Mouse (Mus musculus) neural tube, embryonic 14.5 days (tissue): ENCODE results near the gene Tead3. TPM values are rescaled to one million over a fixed set of nuclear protein-coding genes. Genes with fewer than 3 reads are reported as not detected.

ENCODE experiments used
- ATAC-seq: fragments of 200-750 bp; cut with Nextera tagmentation; 2 replicates; pipeline ENCODE4 v1.8.0; 2017; ENCODE audit warnings: low read depth, mild to moderate bottlenecking, moderate TSS enrichment, moderate library complexity
- H3K27ac ChIP-seq: fragments of 300-500 bp; sonication (generic); 2 replicates; pipeline ENCODE4 v1.5.1; 2014; ENCODE audit warnings: low read depth, mild to moderate bottlenecking, control low read depth, low read length, moderate library complexity, mixed read lengths
- H3K27me3 ChIP-seq: fragments of 300-500 bp; sonication (generic); 2 replicates; pipeline ENCODE4 v1.6.1; 2014; ENCODE audit warnings: low read length; ENCODE audit not compliant: control insufficient read depth, insufficient read depth
- H3K36me3 ChIP-seq: fragments of 300-500 bp; sonication (generic); 2 replicates; pipeline ENCODE4 v1.6.1; 2014; ENCODE audit warnings: low read length, mixed read lengths; ENCODE audit not compliant: control insufficient read depth, insufficient read depth
- H3K4me1 ChIP-seq: fragments of 300-500 bp; sonication (generic); 2 replicates; pipeline ENCODE4 v1.6.1; 2014; ENCODE audit warnings: low read length; ENCODE audit not compliant: control insufficient read depth, insufficient read depth
- H3K4me2 ChIP-seq: fragments of 300-500 bp; sonication (generic); 2 replicates; pipeline ENCODE4 v1.6.1; 2014; ENCODE audit warnings: mild to moderate bottlenecking, low read depth, low read length, control low read depth
- H3K4me3 ChIP-seq: fragments of 300-500 bp; sonication (generic); 2 replicates; pipeline ENCODE4 v1.5.1; 2014; ENCODE audit warnings: low read depth, low read length, control low read depth, mixed read lengths
- H3K9ac ChIP-seq: fragments of 300-500 bp; sonication (generic); replicated peaks from 2 replicates; pipeline ENCODE4 v1.6.1; 2014; ENCODE audit warnings: low read depth, mild to moderate bottlenecking, control low read depth, low read length, mixed read lengths
- H3K9me3 ChIP-seq: fragments of 300-500 bp; sonication (generic); 2 replicates; pipeline ENCODE4 v1.6.1; 2016; ENCODE audit warnings: low read length; ENCODE audit not compliant: control insufficient read depth
- WGBS: fragments of 180-500 bp; shearing (Covaris S2); extraction: QIAGEN DNeasy Blood & Tissue Kit; methylation state at CpG from one replicate; pipeline ENCODE4 v1.1.7; 2014; 5-methylcytosine and 5-hydroxymethylcytosine counted together
- polyA plus RNA-seq: library from polyadenylated mRNA; unstranded; fragments of >200 nt; fragmentation: Nextera tagmentation; extraction: Ambion mirVana; gene quantifications from 2 replicates; pipeline ENCODE4 v1.2.1, GENCODE M21; 2014

Gene Tead3
- polyA plus RNA-seq, 1 experiment from 2014 or later, result 1.2 TPM

DNA sequence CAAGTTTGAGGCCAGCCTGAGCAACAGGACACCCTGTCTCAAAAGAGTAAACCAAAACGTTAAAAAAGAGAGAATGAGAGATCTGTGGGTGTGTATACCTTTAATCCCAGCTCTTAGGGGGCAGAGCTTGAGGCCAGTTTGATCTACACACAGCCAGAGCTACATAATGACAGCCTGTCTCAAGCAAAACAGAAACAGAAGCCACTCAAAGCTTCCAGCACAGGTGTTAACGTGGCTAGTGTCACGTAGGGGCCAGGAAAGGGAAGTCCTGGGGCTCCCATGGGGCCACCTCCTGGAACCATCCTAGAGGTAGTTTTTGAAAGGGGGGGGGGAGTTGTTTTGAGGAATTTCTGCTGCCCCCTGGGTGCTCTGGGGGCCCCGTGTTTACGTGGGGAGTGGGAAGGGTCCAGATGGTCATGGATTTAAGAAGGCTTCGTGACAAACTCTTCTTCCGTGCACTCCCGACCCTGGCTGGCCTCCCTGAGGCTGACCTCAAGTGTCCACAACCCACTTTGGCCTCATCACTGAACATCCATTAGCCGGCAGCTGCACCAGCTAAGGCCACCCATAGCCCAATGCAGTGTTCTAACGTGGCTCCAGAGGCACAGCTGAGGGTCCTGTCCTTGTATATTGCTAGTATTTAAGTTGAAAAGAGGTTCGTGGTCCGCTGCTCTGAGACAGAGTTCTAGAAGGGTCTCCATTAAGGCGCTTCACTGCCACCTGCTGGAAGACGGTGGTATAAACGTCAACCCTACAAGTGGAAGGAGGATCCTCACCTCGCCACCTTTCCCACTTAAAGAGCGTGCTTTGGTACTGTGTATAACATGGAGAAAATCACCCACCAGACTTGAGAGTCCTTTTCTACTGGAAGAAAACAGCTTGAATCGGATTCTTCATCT is 42.1 kb downstream of the Tead3 start:
- Histone ChIP-seq H3K9ac (no peak overlapping the region), H3K9me3 (no peaks in the 10 kb centered on the region), H3K27ac (no peak overlapping the region), H3K27me3 (no peaks in the 10 kb centered on the region), H3K4me3 (no peak overlapping the region), H3K36me3 (no peaks in the 10 kb centered on the region), H3K4me2 (no peak overlapping the region; the same call in 1 of the 2 replicates), H3K4me1 (no peaks in the 10 kb centered on the region)
- WGBS, result 20% methylated on average over 18 of the region's 18 CpGs
- no peak for ATAC-seq

GRCm38 (mm10) chr17:28305172-28305571 is 45.4 kb downstream of the Tead3 start:
- WGBS, result 61% methylated on average over 10 of the region's 10 CpGs
- H3K27me3 ChIP-seq, result no peaks in the 10 kb centered on the region
- H3K36me3 ChIP-seq, result no peaks in the 10 kb centered on the region
- H3K4me1 ChIP-seq, result no peaks in the 10 kb centered on the region
- no peak overlapping the region for H3K9ac ChIP-seq
- H3K4me2 ChIP-seq, result no peak overlapping the region
- no peak overlapping the region for H3K27ac ChIP-seq
- H3K4me3 ChIP-seq, result no peak overlapping the region
- no peak for ATAC-seq
- no peaks in the 10 kb centered on the region for H3K9me3 ChIP-seq

DNA sequence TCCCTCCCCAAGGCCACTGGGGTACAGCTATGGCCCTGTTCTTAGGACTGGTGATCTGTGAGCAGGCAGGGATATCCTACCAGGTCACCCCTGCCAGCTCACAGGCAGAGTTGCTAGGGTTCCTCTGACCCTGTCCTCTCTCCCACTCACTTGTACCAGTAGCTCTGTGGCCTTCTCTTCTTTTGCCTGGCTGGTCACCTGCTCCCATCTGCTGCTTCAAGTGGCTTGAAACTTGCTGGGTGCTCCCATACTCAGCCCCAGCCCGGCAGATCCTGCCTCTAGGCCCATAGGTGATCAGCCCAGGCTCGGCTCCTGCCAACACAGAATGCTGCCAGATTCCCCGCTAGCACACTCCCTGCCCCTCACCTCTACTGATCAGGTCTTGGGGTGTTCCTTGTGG is 49.8 kb downstream of the Tead3 start:
- no peak overlapping the region for H3K4me2 ChIP-seq
- H3K27me3 ChIP-seq, result no peaks in the 10 kb centered on the region
- H3K36me3 ChIP-seq, result no peaks in the 10 kb centered on the region
- H3K4me3 ChIP-seq, result no peak overlapping the region
- no peaks in the 10 kb centered on the region for H3K4me1 ChIP-seq
- no peak for ATAC-seq
- 73% methylated on average over 3 of the region's 3 CpGs for WGBS
- no peak overlapping the region for H3K9ac ChIP-seq
- H3K9me3 ChIP-seq, result no peaks in the 10 kb centered on the region
- no peak overlapping the region for H3K27ac ChIP-seq

DNA sequence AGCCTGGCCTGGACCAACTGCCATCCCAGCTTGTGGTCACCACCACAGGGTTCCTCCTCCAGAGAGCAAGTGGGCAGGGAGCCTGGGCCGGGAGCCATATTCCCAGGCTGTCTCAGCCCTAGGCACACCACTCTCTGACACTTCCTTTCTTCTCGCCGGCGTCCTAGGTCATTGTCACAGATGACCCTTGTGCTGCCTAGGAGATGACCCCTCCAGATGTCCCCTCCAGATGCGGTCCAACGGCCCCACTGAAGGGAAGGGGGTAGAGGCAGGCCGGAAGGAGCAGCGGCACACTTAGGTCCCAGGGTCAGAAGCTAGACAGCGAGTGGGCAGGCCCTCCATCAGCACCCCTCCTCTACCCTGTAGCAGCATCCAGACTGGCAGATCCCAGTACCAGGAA is 50.3 kb downstream of the Tead3 start:
- Histone ChIP-seq H3K36me3 (no peaks in the 10 kb centered on the region), H3K9me3 (no peaks in the 10 kb centered on the region), H3K9ac (no peak overlapping the region), H3K4me2 (no peak overlapping the region), H3K4me1 (no peaks in the 10 kb centered on the region), H3K4me3 (no peak overlapping the region), H3K27me3 (no peaks in the 10 kb centered on the region), H3K27ac (no peak overlapping the region)
- no peak for ATAC-seq
- 45% methylated on average over 9 of the region's 9 CpGs for WGBS

DNA sequence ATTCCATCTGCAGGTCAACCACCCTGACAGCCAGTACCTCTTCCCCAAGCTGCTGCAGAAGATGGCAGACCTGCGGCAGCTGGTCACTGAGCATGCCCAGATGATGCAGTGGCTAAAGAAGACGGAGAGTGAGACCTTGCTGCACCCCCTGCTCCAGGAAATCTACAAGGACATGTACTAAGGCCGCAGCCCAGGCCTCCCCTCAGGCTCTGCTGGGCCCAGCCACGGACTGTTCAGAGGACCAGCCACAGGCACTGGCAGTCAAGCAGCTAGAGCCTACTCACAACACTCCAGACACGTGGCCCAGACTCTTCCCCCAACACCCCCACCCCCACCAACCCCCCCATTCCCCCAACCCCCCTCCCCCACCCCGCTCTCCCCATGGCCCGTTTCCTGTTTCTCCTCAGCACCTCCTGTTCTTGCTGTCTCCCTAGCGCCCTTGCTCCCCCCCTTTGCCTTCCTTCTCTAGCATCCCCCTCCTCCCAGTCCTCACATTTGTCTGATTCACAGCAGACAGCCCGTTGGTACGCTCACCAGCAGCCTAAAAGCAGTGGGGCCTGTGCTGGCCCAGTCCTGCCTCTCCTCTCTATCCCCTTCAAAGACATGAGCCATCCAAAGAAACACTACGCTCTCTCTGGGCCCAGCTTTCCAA is 50.8 kb downstream of the Tead3 start:
- Histone ChIP-seq H3K9ac (no peak overlapping the region), H3K4me2 (no peak overlapping the region), H3K27ac (no peak overlapping the region), H3K9me3 (no peaks in the 10 kb centered on the region), H3K4me3 (no peak overlapping the region), H3K36me3 (no peaks in the 10 kb centered on the region), H3K4me1 (0 out of 2 replicates have a peak, but pooled peaks cover 4% of the 10 kb centered on the region), H3K27me3 (no peaks in the 10 kb centered on the region)
- WGBS, result 62% methylated on average over 11 of the region's 11 CpGs
- ATAC-seq, result no peak

DNA sequence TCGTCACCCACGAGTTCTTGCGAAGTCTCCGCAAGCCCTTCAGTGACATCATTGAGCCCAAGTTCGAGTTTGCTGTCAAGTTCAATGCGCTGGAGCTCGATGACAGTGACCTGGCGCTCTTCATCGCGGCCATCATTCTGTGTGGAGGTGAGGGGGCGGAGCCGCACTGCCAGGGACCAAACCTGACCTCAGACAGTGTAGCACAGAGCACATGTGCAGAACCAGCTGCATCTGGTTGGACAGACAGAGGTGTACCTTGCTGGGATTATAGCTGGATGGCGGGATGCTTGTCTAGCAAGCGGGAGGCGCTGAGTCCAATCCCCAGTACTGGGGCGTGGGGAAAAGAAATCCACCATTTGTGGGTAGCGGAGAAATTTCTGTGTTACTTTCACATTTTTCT is 51.7 kb downstream of the Tead3 start:
- Histone ChIP-seq H3K4me3 (no peak overlapping the region), H3K4me2 (no peak overlapping the region), H3K9me3 (no peaks in the 10 kb centered on the region), H3K27me3 (no peaks in the 10 kb centered on the region), H3K27ac (no peak overlapping the region), H3K4me1 (0 out of 2 replicates have a peak, but pooled peaks cover 6% of the 10 kb centered on the region), H3K36me3 (no peaks in the 10 kb centered on the region), H3K9ac (no peak overlapping the region)
- 94% methylated on average over 17 of the region's 17 CpGs for WGBS
- ATAC-seq, result no peak

DNA sequence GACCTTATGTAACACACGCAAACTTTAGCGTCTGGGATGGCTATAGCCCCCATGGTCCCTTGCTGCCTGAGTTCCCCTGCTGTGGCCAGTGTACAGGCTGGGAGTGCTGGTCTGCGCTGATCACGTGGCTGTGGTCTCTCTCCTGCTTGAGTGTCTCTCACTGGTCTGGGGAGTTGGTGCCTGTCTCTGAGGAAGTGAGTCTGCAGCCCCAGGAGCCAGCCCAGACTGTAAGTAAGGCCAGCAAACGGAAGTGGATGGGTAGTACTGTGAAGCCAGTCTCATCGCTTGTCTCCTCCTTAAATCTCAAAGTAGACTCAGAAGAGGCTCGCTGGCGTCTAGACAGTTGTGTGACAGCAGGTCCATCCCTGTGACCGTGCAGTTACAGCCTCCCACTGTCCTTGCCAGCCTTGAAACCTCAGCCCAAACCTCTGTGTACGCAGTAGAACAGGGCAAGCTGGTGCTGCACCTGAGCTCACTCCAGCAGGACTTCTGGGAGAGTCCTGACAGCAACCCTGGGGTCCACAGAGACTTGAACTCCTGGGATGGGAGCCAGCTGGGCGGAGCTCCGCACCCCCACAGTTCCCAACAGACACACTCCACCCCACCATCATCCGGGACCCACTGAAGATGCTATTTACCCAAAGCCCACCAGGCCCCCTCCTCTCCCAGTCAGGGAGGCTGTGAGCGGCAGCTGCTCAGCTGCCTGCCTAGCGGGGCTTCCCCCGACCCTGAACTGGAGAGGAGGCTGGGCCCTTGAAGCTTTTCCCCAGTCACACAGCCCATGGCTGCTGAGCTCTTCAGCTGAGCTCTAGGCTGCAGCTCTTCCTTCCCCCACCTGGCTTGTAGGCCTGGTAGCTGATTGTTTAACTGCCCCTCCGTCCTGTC is 55.9 kb downstream of the Tead3 start:
- 57% methylated on average over 17 of the region's 17 CpGs for WGBS

DNA sequence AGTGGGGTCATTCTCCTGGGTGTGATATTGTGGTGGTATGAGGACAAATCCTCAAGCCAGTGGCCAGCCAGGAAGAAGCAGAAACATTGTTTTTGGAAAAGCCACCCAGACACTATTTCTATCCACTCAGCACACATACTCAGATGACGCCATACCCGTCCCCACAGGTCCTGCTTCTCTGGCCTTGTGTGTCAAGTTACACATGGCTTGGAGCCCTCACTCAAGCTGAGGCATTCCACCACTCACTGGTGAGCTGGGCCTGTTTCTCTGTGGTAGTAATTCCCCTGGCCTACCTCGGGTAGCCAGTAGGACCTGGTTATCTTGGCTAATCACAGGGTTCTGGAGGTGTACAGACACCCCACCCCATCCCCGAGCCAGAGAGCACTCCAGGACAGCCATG is 56.9 kb downstream of the Tead3 start:
- Histone ChIP-seq H3K4me3 (no peak overlapping the region), H3K36me3 (no peaks in the 10 kb centered on the region), H3K27ac (no peak overlapping the region), H3K4me1 (0 out of 2 replicates have a peak, but pooled peaks cover 6% of the 10 kb centered on the region), H3K9me3 (no peaks in the 10 kb centered on the region), H3K27me3 (no peaks in the 10 kb centered on the region), H3K4me2 (no peak overlapping the region), H3K9ac (no peak overlapping the region)
- ATAC-seq, result no peak
- 80% methylated on average over 4 of the region's 4 CpGs for WGBS

More for the DNA sequence above, 55.9 kb downstream of the Tead3 start:
- Histone ChIP-seq H3K4me2 (no peak overlapping the region), H3K9ac (peak overlapping the region; percentile 25; the same call in 1 of the 2 replicates), H3K36me3 (no peaks in the 10 kb centered on the region), H3K27me3 (no peaks in the 10 kb centered on the region), H3K9me3 (no peaks in the 10 kb centered on the region), H3K27ac (peak overlapping the region; percentile 49), H3K4me3 (no peak overlapping the region), H3K4me1 (0 out of 2 replicates have a peak, but pooled peaks cover 6% of the 10 kb centered on the region)
- peak; percentile 54; the same call in 1 of the 2 replicates for ATAC-seq
